Mouse (Mus musculus) spleen, adult 10 weeks (tissue): Measurements from ENCODE around the gene H2afz. TPM values are rescaled to one million over a fixed set of nuclear protein-coding genes. Genes with fewer than 3 reads are reported as not detected.

Experiments used
- polyA plus RNA-seq: library from polyadenylated mRNA; stranded (reverse); fragments of 350-450 nt; fragmentation: Illumina TruSeq; extraction: RNeasy Lipid Tissue Mini Kit (QIAGEN cat#74804); gene quantifications from one replicate; pipeline ENCODE4 v1.2.3, GENCODE M21; 2015; ENCODE audit warnings: low replicate concordance; ENCODE audit not compliant: insufficient read depth

The H2afz gene
- polyA plus RNA-seq = 360 TPM

GRCm38 (mm10) chr3:137864124-137864987 is at the start of gene H2afz:
H2afz (plus strand) TSS chr3:137864487.

GRCm38 (mm10) chr3:137867437-137868093 is 3.3 kb downstream of the H2afz start, which contains the start of gene Dnajb14:
Dnajb14 (plus strand) TSS chr3:137867675.

Other genes starting within 250 kb of the H2afz start
- 0.43 TPM for gene Ddit4l, start 242.9 kb upstream of the H2afz start, polyA plus RNA-seq
- not detected for gene Gm21962, start 193.0 kb upstream of the H2afz start, polyA plus RNA-seq
- gene Dnajb14, start 3.2 kb downstream of the H2afz start, polyA plus RNA-seq = 13.3 TPM
- gene Lamtor3, start 54.0 kb downstream of the H2afz start, polyA plus RNA-seq = 72.7 TPM
- 50.9 TPM for gene Dapp1, start 117.1 kb downstream of the H2afz start, polyA plus RNA-seq
- 0.19 TPM for gene 1110002E22Rik, start 200.6 kb downstream of the H2afz start, polyA plus RNA-seq
- gene Gm5105, start 202.9 kb downstream of the H2afz start, polyA plus RNA-seq = not detected